Mouse (Mus musculus) monocyte, adult 59 days (primary cell): ENCODE data around the gene Asap3. TPM values are rescaled to one million over a fixed set of nuclear protein-coding genes. Genes with fewer than 3 reads are reported as not detected.

Source experiments
- total RNA-seq, 2 experiments: library from RNA; stranded (reverse); gene quantifications; one replicate each; pipeline ENCODE4 v1.2.4; 2023

Asap3 gene
- total RNA-seq, result under 1 TPM in 1 of 2 experiments, not detected in 1; 0.24 TPM

GRCm38 (mm10) chr4:136206033-136206893, at the start of gene Asap3:
Gene Asap3 (plus strand): TSS chr4:136206365.

GRCm38 (mm10) chr4:136172011-136172541, 34.1 kb upstream of the Asap3 start, which contains the start of gene E2f2:
Gene E2f2 (plus strand): TSS chr4:136172394.

GRCm38 (mm10) chr4:136247729-136248463, 41.7 kb downstream of the Asap3 start, which contains the start of gene Tcea3:
Gene Tcea3 (plus strand): TSS chr4:136247729.

GRCm38 (mm10) chr4:136284455-136284854, 78.3 kb downstream of the Asap3 start, which contains the start of gene Zfp46:
Gene Zfp46 (plus strand): TSS chr4:136284683.

Other genes with a start within 250 kb of the Asap3 start
- gene Gale, start 242.6 kb upstream of the Asap3 start, total RNA-seq, result 1 to 10 TPM; 7.9 to 9.4 TPM
- gene Lypla2, start 233.7 kb upstream of the Asap3 start, total RNA-seq, result 10 to 100 TPM; 93.1 to 95.1 TPM
- 10 to 100 TPM; 23.2 to 23.9 TPM for gene Pithd1, start 219.1 kb upstream of the Asap3 start, total RNA-seq
- gene Eloa, start 184.6 kb upstream of the Asap3 start, total RNA-seq, result 10 to 100 TPM; 67.4 to 70.3 TPM
- 100 to 1,000 TPM; 643 to 744 TPM for gene Rpl11, start 152.9 kb upstream of the Asap3 start, total RNA-seq
- 10 to 100 TPM; 38.4 to 43.4 TPM for gene Id3, start 62.9 kb upstream of the Asap3 start, total RNA-seq
- gene E2f2, start 34.0 kb upstream of the Asap3 start, total RNA-seq, result 10 to 100 TPM; 40.7 to 45.3 TPM
- 1 to 10 TPM; 6.0 to 6.2 TPM for gene Tcea3, start 41.4 kb downstream of the Asap3 start, total RNA-seq
- 10 to 100 TPM in 1 of 2 experiments, 1 to 10 TPM in 1; 9.7 to 10.9 TPM for gene Zfp46, start 78.3 kb downstream of the Asap3 start, total RNA-seq
- 10 to 100 TPM; 59.6 to 62.2 TPM for gene Hnrnpr, start 104.6 kb downstream of the Asap3 start, total RNA-seq
- not detected for gene Htr1d, start 217.2 kb downstream of the Asap3 start, total RNA-seq